Mouse (Mus musculus): ENCODE results near the gene Naa20. TPM values are rescaled to one million over a fixed set of nuclear protein-coding genes. Genes with fewer than 3 reads are reported as not detected.

The Naa20 gene
- polyA plus RNA-seq, 1 experiment from 2014 or later, result 152 TPM

DNA sequence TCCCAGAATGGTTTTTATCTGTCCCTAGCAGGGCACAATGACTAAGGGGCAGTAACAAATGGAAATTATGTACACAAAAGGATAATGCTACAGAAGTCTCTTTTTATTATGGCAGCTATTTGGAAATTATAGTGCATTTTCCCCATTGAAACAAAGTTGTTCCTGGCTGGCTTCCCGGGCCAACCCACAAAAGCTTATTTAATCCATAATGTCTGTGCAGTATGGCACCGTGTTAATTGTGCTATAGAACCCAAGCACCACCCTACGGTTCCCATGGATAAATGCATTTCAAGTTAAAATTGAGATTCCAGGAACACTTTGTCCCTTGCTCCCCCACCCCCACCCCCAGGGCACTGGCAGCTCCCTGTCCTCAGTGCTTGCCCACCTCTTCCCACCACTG lies 42.4 kb downstream of the Naa20 start:
- Histone ChIP-seq H3K4me3 (no peak overlapping the region), H3K27me3 (ENCODE audit: low read depth, poor library complexity, severe bottlenecking) (no peaks in the 10 kb centered on the region), H3K4me1 (peaks cover 4% of the 10 kb centered on the region), H3K9me3 (replicated peaks) (no peaks in the 10 kb centered on the region), H3K27ac (no peak overlapping the region), H3K36me3 (no peaks in the 10 kb centered on the region)
- no peak for DNase-seq (ENCODE audit: low spot score)
- WGBS, result 93% methylated on average over 3 of the region's 3 CpGs

DNA sequence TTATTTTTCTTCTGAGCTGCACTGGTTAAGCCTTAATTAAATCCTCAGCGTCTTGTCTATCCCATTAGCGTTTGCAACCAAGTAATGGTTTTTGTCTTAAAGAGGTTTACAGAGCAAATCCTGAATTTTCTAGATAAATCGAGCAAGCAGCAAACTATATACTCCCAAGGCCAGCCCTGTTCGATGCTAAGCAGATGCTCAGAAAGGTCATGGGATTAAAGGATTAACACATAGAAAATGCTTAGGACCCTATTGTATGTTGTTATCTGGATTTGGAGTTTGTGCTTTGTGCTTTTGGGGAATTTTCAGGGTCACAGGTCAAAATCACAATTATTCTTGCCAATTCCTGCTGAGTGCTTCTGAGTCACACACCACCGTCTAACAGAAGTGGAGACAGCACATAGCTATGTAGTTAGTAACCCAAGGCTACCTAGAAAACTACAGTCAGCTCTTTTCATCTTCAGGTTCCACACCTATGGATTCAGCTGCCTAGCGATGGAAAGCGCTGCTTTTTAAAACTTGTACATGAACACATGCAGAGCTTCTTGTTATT lies 46.6 kb downstream of the Naa20 start:
- no peaks in the 10 kb centered on the region for H3K36me3 ChIP-seq
- peaks cover 22% of the 10 kb centered on the region for H3K4me1 ChIP-seq
- no peaks in the 10 kb centered on the region for H3K27me3 ChIP-seq (ENCODE audit: low read depth, poor library complexity, severe bottlenecking)
- no peaks in the 10 kb centered on the region for H3K9me3 ChIP-seq (replicated peaks)
- no peak overlapping the region for H3K27ac ChIP-seq
- WGBS, result 76% methylated on average over 7 of the region's 7 CpGs
- DNase-seq (ENCODE audit: low spot score), result no peak
- H3K4me3 ChIP-seq, result no peak overlapping the region

DNA sequence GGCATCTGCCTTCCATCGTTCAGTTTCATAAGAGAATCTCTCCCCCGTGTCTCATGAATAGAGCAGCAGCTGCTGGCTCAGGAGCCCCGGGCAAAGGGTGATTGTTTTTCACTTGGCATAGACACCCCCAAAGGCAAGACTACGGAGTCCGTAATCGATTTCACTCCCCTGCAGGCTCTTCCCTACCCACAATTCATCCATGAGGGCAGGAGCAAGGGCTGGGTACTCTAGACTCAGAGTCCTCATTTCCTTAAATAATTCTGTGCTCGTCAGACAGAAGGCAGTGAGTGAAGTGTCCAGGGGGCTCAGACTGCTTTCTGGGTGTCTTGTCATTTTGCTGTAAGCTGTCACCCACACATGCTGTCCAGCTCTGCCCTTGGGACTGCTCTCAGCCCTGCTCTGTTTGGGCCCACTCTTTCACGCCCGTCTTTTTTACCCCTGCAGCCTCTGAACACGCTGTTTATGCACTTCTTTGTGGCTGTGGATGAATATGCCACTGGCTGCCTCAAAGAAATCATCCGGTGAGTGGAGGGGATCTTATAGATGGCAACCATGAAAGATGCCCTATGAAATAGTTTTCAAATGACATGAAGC lies 47.7 kb downstream of the Naa20 start:
- no peak overlapping the region for H3K27ac ChIP-seq

DNA sequence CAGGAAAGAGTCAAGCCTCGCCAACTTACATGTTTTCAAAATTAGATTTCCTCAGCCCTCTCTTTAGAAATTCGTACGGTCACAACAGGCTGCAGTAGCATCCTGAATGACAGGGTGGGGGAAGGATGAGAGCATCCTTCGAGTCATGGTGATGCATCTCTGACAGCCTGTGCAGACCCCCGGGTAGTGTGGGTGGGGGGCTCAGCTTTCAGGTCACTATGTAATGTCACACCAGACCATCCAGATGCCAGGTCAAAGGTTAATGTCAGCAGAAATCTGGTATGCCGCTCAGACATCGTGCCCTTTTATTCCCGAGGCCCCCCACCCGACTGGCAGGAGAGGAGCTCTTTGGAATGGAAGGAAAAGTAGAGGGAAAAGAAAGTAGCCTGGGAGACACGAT lies 48.3 kb downstream of the Naa20 start:
- Histone ChIP-seq H3K4me1 (peaks cover 22% of the 10 kb centered on the region), H3K36me3 (no peaks in the 10 kb centered on the region), H3K9me3 (replicated peaks) (no peaks in the 10 kb centered on the region), H3K27ac (no peak overlapping the region), H3K27me3 (ENCODE audit: low read depth, poor library complexity, severe bottlenecking) (no peaks in the 10 kb centered on the region), H3K4me3 (no peak overlapping the region)
- no peak for DNase-seq (ENCODE audit: low spot score)
- WGBS, result 16% methylated on average over 10 of the region's 10 CpGs

More for the DNA sequence above, 47.7 kb downstream of the Naa20 start:
- no peak for DNase-seq (ENCODE audit: low spot score)
- H3K9me3 ChIP-seq (replicated peaks), result no peaks in the 10 kb centered on the region
- H3K4me1 ChIP-seq, result peaks cover 22% of the 10 kb centered on the region
- 65% methylated on average over 11 of the region's 11 CpGs for WGBS
- H3K4me3 ChIP-seq, result no peak overlapping the region
- no peaks in the 10 kb centered on the region for H3K27me3 ChIP-seq (ENCODE audit: low read depth, poor library complexity, severe bottlenecking)
- H3K36me3 ChIP-seq, result no peaks in the 10 kb centered on the region

DNA sequence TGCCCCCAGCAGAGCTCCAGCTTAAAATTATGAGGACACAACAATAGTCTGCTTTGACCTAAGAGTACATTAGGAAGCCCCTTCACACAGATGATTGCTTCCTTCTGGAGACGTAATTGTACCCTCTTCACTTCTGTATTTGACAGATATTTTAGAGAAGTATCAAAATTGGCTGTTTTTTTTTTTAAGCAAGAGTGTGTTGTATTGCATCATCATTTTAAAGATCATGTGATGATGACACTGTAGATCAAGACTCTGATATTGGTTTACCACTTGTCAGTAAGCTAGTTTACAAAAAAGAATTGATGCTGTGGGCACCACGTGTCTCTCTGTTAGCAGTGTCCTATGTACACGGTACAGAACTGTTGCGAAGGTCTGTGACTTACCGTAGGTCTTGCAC lies 50.8 kb downstream of the Naa20 start:
- Histone ChIP-seq H3K36me3 (no peaks in the 10 kb centered on the region), H3K27me3 (ENCODE audit: low read depth, poor library complexity, severe bottlenecking) (no peaks in the 10 kb centered on the region), H3K9me3 (replicated peaks) (no peaks in the 10 kb centered on the region), H3K4me3 (no peak overlapping the region), H3K4me1 (peaks cover 22% of the 10 kb centered on the region), H3K27ac (no peak overlapping the region)
- 79% methylated on average over 5 of the region's 5 CpGs for WGBS
- DNase-seq (ENCODE audit: low spot score), result no peak

DNA sequence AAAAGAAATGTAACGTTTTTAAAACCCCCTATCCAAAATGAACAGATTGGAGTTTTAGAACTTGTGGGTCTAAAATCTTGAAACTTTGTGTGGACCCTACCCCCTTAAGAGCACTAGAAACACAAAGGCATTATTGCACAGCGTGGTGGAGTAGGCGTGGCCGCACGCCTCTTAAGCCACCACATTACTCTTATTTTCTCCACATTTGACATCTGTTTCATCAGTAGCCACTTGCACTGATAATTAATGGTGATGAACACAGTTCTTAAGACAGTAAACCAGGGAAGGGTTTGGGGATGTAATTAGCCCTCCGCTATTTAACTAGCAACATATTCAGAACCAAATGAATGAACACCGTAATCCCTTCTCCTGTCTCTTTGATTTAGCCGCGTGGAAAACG lies 53.9 kb downstream of the Naa20 start:
- no peak for DNase-seq (ENCODE audit: low spot score)
- Histone ChIP-seq H3K4me1 (peaks cover 2% of the 10 kb centered on the region), H3K27ac (no peak overlapping the region), H3K27me3 (ENCODE audit: low read depth, poor library complexity, severe bottlenecking) (no peaks in the 10 kb centered on the region), H3K36me3 (no peaks in the 10 kb centered on the region), H3K9me3 (replicated peaks) (no peaks in the 10 kb centered on the region), H3K4me3 (no peak overlapping the region)
- 71% methylated on average over 10 of the region's 10 CpGs for WGBS

DNA sequence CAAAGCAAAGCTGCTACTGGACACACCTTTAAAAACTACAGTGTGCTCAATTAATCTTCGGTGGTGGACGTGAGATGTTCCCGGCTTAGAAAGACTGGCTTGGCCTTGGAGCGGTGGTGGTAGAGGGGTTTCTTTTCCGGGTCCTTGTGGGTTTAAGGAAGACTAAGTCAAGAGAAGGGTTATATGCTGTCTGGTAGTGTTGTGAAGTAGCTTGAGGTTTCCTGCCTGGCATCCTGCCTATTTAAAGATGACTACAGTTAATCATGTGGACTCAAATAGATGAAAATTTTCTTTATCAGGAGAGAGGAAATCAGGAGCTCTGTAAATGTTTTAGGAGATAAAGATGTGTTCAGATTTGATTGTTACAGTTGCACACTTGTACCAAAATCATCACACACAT lies 54.4 kb downstream of the Naa20 start:
- Histone ChIP-seq H3K27me3 (ENCODE audit: low read depth, poor library complexity, severe bottlenecking) (no peaks in the 10 kb centered on the region), H3K4me3 (no peak overlapping the region), H3K9me3 (replicated peaks) (no peaks in the 10 kb centered on the region), H3K27ac (no peak overlapping the region), H3K36me3 (no peaks in the 10 kb centered on the region), H3K4me1 (no peaks in the 10 kb centered on the region)
- no peak for DNase-seq (ENCODE audit: low spot score)
- WGBS, result 83% methylated on average over 5 of the region's 5 CpGs

DNA sequence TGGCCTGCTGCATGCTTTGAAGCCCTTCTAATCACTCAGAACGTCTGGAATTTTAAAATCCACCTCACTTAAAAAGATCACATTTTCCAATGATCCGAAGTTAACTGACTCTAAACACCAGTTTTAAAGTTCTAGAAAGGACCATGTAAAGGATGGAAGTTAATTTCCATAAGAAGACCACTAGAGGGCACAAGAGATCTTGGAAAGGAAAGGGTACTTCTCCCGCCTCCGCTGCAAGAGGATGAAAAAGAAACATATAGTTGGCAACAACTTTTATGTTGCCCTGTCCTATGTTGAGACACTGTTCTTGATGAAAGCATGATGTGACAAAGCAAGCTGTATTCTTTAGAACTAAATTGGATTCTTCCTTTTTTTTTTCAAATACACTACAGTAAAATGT lies 55.6 kb downstream of the Naa20 start:
- H3K27me3 ChIP-seq (ENCODE audit: low read depth, poor library complexity, severe bottlenecking), result no peaks in the 10 kb centered on the region
- H3K36me3 ChIP-seq, result no peaks in the 10 kb centered on the region
- H3K9me3 ChIP-seq (replicated peaks), result no peaks in the 10 kb centered on the region
- no peak overlapping the region for H3K4me3 ChIP-seq
- no peak overlapping the region for H3K27ac ChIP-seq
- WGBS, result 20% methylated on average over 4 of the region's 4 CpGs
- no peak for DNase-seq (ENCODE audit: low spot score)
- H3K4me1 ChIP-seq, result no peaks in the 10 kb centered on the region

DNA sequence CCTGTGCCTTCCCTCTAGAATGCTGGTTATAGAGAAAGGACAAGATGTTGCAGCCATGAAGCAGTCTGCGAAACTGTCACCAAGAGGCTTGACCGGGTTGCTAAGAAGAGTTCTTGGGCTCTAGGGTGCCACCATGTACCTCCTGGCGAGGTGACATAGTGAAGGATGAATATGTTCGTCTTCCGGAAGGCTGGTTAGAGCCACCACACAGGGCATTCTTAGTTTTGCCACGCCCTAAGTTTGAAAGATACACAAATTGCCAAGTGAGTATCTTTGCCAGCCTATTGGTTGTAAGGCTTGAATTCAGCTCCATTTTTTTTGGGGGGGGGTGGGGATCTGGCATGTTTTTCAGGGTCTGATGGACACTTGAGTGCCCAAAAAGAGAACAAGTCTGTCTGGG lies 56.2 kb downstream of the Naa20 start:
- WGBS, result 92% methylated on average over 6 of the region's 6 CpGs
- H3K4me1 ChIP-seq, result no peaks in the 10 kb centered on the region
- H3K4me3 ChIP-seq, result no peak overlapping the region
- DNase-seq (ENCODE audit: low spot score), result no peak
- no peaks in the 10 kb centered on the region for H3K9me3 ChIP-seq (replicated peaks)
- H3K36me3 ChIP-seq, result no peaks in the 10 kb centered on the region
- no peak overlapping the region for H3K27ac ChIP-seq
- H3K27me3 ChIP-seq (ENCODE audit: low read depth, poor library complexity, severe bottlenecking), result no peaks in the 10 kb centered on the region

DNA sequence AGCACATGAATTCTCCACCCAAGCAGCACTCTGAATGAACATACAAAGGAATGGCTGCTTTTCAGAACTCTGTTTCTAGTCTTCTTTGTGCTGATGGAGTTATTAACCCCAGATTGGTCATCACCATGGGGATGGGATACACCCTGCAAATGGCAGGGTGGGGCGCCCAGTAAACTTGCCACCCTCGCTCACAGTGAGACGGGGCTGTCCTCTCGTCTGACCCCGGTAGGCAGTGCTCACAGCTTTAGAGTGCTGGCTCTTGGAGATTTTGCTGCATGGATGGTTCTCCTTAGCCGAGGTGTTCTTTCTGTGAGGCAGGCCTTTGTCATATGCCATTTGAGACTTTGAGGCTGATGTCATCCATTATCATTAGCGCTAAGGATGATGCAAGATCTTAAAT lies 56.7 kb downstream of the Naa20 start:
- no peak overlapping the region for H3K4me3 ChIP-seq
- H3K27ac ChIP-seq, result no peak overlapping the region
- DNase-seq (ENCODE audit: low spot score), result no peak
- H3K36me3 ChIP-seq, result no peaks in the 10 kb centered on the region
- H3K4me1 ChIP-seq, result no peaks in the 10 kb centered on the region
- no peaks in the 10 kb centered on the region for H3K9me3 ChIP-seq (replicated peaks)
- 88% methylated on average over 7 of the region's 7 CpGs for WGBS
- no peaks in the 10 kb centered on the region for H3K27me3 ChIP-seq (ENCODE audit: low read depth, poor library complexity, severe bottlenecking)

DNA sequence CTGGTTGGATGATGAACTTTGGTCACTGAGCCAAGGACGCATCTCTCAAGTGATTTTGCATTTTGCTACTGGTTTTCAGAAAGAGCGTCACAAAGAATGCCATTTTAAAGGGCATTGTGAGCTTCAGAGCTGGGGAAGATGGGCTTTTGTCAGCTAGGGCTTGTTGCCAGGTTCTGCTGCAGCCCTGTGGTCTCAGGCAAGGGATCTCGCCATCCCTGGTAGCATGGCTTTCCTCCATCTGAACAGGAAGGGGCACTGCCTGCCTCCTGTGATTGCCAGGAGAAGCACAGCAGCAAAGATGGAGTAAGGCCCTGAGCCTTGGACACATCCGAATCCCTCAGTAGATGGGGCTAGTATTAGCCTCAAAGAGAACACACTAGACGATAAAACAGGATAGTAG lies 60.0 kb downstream of the Naa20 start:
- Histone ChIP-seq H3K4me1 (no peaks in the 10 kb centered on the region), H3K9me3 (replicated peaks) (no peaks in the 10 kb centered on the region), H3K27me3 (ENCODE audit: low read depth, poor library complexity, severe bottlenecking) (no peaks in the 10 kb centered on the region), H3K36me3 (no peaks in the 10 kb centered on the region), H3K4me3 (no peak overlapping the region), H3K27ac (no peak overlapping the region)
- no peak for DNase-seq (ENCODE audit: low spot score)
- 93% methylated on average over 5 of the region's 5 CpGs for WGBS

Small RNA genes within 50 kb of the gene (microRNA-seq; reads per million reads assigned to microRNA genes)
- not detected for gene Gm25026

Other genes with a start within 250 kb of the Naa20 start
- 6.3 and 11.8 TPM in 2 replicates for gene Rin2, start 226.9 kb upstream of the Naa20 start, polyA plus RNA-seq (2016; fragmentation: Nextera tagmentation; extraction: Ambion mirVana)
- 0.28 and 0.88 TPM in 2 replicates for gene Cfap61, start 32.7 kb downstream of the Naa20 start, polyA plus RNA-seq (2016; fragmentation: Nextera tagmentation; extraction: Ambion mirVana)
- 33.6 and 38.9 TPM in 2 replicates for gene Crnkl1, start 32.9 kb downstream of the Naa20 start, polyA plus RNA-seq (2016; fragmentation: Nextera tagmentation; extraction: Ambion mirVana)